Mouse (Mus musculus): ENCODE data around the gene Cacng2. TPM values are rescaled to one million over a fixed set of nuclear protein-coding genes. Genes with fewer than 3 reads are reported as not detected.
"Not testable (repeated sequence)": the region's sequence is repeated elsewhere in the genome, so short reads cannot be mapped to it uniquely, and the experiment has no call there.

Gene Cacng2
- polyA plus RNA-seq, 1 experiment: not detected

- no peaks in the 10 kb centered on the region for H3K36me3 ChIP-seq (ENCODE audit: control insufficient read depth)
- TF ChIP-seq TAL1 (IDR thresholded peaks at IDR 0.05; ENCODE audit: low read length): no peak
- TF ChIP-seq GATA1 (IDR thresholded peaks at IDR 0.05; ENCODE audit: low read length): no peak
Measured at GRCm38 (mm10) chr15:78045842-78046241, 74.0 kb downstream of the Cacng2 start.

GRCm38 (mm10) chr15:78045314-78045713 lies 74.5 kb downstream of the Cacng2 start:
- H3K27me3 ChIP-seq (ENCODE audit: control insufficient read depth): no peaks in the 10 kb centered on the region
- H3K4me3 ChIP-seq (replicated peaks): no peak overlapping the region
- no peaks in the 10 kb centered on the region for H3K36me3 ChIP-seq (ENCODE audit: control insufficient read depth)
- TF ChIP-seq TAL1 (IDR thresholded peaks at IDR 0.05; ENCODE audit: low read length) (no peak), GATA1 (IDR thresholded peaks at IDR 0.05; ENCODE audit: low read length) (no peak)
- no peaks in the 10 kb centered on the region for H3K4me1 ChIP-seq (ENCODE audit: control insufficient read depth)
- H3K9me3 ChIP-seq (ENCODE audit: control insufficient read depth, low read length): no peaks in the 10 kb centered on the region

More at GRCm38 (mm10) chr15:78045842-78046241, 74.0 kb downstream of the Cacng2 start:
- H3K4me1 ChIP-seq (ENCODE audit: control insufficient read depth): no peaks in the 10 kb centered on the region
- no peaks in the 10 kb centered on the region for H3K9me3 ChIP-seq (ENCODE audit: control insufficient read depth, low read length)
- H3K4me3 ChIP-seq (replicated peaks): no peak overlapping the region
- H3K27me3 ChIP-seq (ENCODE audit: control insufficient read depth): no peaks in the 10 kb centered on the region

GRCm38 (mm10) chr15:78044826-78045225 lies 75.0 kb downstream of the Cacng2 start:
- TF ChIP-seq GATA1 (IDR thresholded peaks at IDR 0.05; ENCODE audit: low read length) (no peak), TAL1 (IDR thresholded peaks at IDR 0.05; ENCODE audit: low read length) (no peak)
- H3K4me1 ChIP-seq (ENCODE audit: control insufficient read depth): no peaks in the 10 kb centered on the region
- H3K9me3 ChIP-seq (ENCODE audit: control insufficient read depth, low read length): no peaks in the 10 kb centered on the region
- H3K36me3 ChIP-seq (ENCODE audit: control insufficient read depth): no peaks in the 10 kb centered on the region
- no peak overlapping the region for H3K4me3 ChIP-seq (replicated peaks)
- no peaks in the 10 kb centered on the region for H3K27me3 ChIP-seq (ENCODE audit: control insufficient read depth)

GRCm38 (mm10) chr15:78042706-78043105 lies 77.1 kb downstream of the Cacng2 start:
- Histone ChIP-seq H3K9me3 (ENCODE audit: control insufficient read depth, low read length) (no peaks in the 10 kb centered on the region), H3K4me1 (ENCODE audit: control insufficient read depth) (no peaks in the 10 kb centered on the region), H3K36me3 (ENCODE audit: control insufficient read depth) (no peaks in the 10 kb centered on the region), H3K27me3 (ENCODE audit: control insufficient read depth) (no peaks in the 10 kb centered on the region), H3K4me3 (replicated peaks) (no peak overlapping the region)
- no peak for TF ChIP-seq TAL1 (IDR thresholded peaks at IDR 0.05; ENCODE audit: low read length)
- TF ChIP-seq GATA1 (IDR thresholded peaks at IDR 0.05; ENCODE audit: low read length): no peak

- H3K4me3 ChIP-seq (replicated peaks): no peak overlapping the region
- H3K4me1 ChIP-seq (ENCODE audit: control insufficient read depth): no peaks in the 10 kb centered on the region
- no peaks in the 10 kb centered on the region for H3K36me3 ChIP-seq (ENCODE audit: control insufficient read depth)
- no peaks in the 10 kb centered on the region for H3K27me3 ChIP-seq (ENCODE audit: control insufficient read depth)
- H3K9me3 ChIP-seq (ENCODE audit: control insufficient read depth, low read length): no peaks in the 10 kb centered on the region
- no peak for TF ChIP-seq GATA1 (IDR thresholded peaks at IDR 0.05; ENCODE audit: low read length)
- no peak for TF ChIP-seq TAL1 (IDR thresholded peaks at IDR 0.05; ENCODE audit: low read length)
Measured at GRCm38 (mm10) chr15:78037626-78038025, 82.2 kb downstream of the Cacng2 start.

GRCm38 (mm10) chr15:78036586-78036985 lies 83.2 kb downstream of the Cacng2 start:
- H3K27me3 ChIP-seq (ENCODE audit: control insufficient read depth): no peaks in the 10 kb centered on the region
- no peak for TF ChIP-seq GATA1 (IDR thresholded peaks at IDR 0.05; ENCODE audit: low read length)
- no peak for TF ChIP-seq TAL1 (IDR thresholded peaks at IDR 0.05; ENCODE audit: low read length)
- H3K9me3 ChIP-seq (ENCODE audit: control insufficient read depth, low read length): no peaks in the 10 kb centered on the region
- H3K4me1 ChIP-seq (ENCODE audit: control insufficient read depth): no peaks in the 10 kb centered on the region
- H3K36me3 ChIP-seq (ENCODE audit: control insufficient read depth): no peaks in the 10 kb centered on the region
- no peak overlapping the region for H3K4me3 ChIP-seq (replicated peaks)

GRCm38 (mm10) chr15:78029938-78030337 lies 89.9 kb downstream of the Cacng2 start:
- Histone ChIP-seq H3K4me3 (replicated peaks) (no peak overlapping the region), H3K9me3 (ENCODE audit: control insufficient read depth, low read length) (no peaks in the 10 kb centered on the region), H3K36me3 (ENCODE audit: control insufficient read depth) (no peaks in the 10 kb centered on the region), H3K4me1 (ENCODE audit: control insufficient read depth) (no peaks in the 10 kb centered on the region), H3K27me3 (ENCODE audit: control insufficient read depth) (no peaks in the 10 kb centered on the region)
- TF ChIP-seq TAL1 (IDR thresholded peaks at IDR 0.05; ENCODE audit: low read length) (no peak), GATA1 (IDR thresholded peaks at IDR 0.05; ENCODE audit: low read length) (no peak)

- Histone ChIP-seq H3K4me3 (replicated peaks) (no peak overlapping the region), H3K4me1 (ENCODE audit: control insufficient read depth) (no peaks in the 10 kb centered on the region), H3K36me3 (ENCODE audit: control insufficient read depth) (no peaks in the 10 kb centered on the region), H3K27me3 (ENCODE audit: control insufficient read depth) (no peaks in the 10 kb centered on the region), H3K9me3 (ENCODE audit: control insufficient read depth, low read length) (no peaks in the 10 kb centered on the region)
- TF ChIP-seq GATA1 (IDR thresholded peaks at IDR 0.05; ENCODE audit: low read length): no peak
- TF ChIP-seq TAL1 (IDR thresholded peaks at IDR 0.05; ENCODE audit: low read length): no peak
Measured at GRCm38 (mm10) chr15:78026521-78026920, 93.3 kb downstream of the Cacng2 start.

- TF ChIP-seq TAL1 (IDR thresholded peaks at IDR 0.05; ENCODE audit: low read length) (no peak), GATA1 (IDR thresholded peaks at IDR 0.05; ENCODE audit: low read length) (no peak)
- no peak overlapping the region for H3K4me3 ChIP-seq (replicated peaks)
- no peaks in the 10 kb centered on the region for H3K9me3 ChIP-seq (ENCODE audit: control insufficient read depth, low read length)
- H3K4me1 ChIP-seq (ENCODE audit: control insufficient read depth): peaks cover 5% of the 10 kb centered on the region
- H3K27me3 ChIP-seq (ENCODE audit: control insufficient read depth): no peaks in the 10 kb centered on the region
- H3K36me3 ChIP-seq (ENCODE audit: control insufficient read depth): no peaks in the 10 kb centered on the region
Measured at GRCm38 (mm10) chr15:78024211-78024610, 95.6 kb downstream of the Cacng2 start.

GRCm38 (mm10) chr15:78014046-78014445 lies 105.8 kb downstream of the Cacng2 start:
- H3K4me3 ChIP-seq (replicated peaks): no peak overlapping the region
- no peaks in the 10 kb centered on the region for H3K36me3 ChIP-seq (ENCODE audit: control insufficient read depth)
- no peaks in the 10 kb centered on the region for H3K27me3 ChIP-seq (ENCODE audit: control insufficient read depth)
- peaks cover 7% of the 10 kb centered on the region for H3K4me1 ChIP-seq (ENCODE audit: control insufficient read depth)
- no peaks in the 10 kb centered on the region for H3K9me3 ChIP-seq (ENCODE audit: control insufficient read depth, low read length)
- TF ChIP-seq TAL1 (IDR thresholded peaks at IDR 0.05; ENCODE audit: low read length): no peak

GRCm38 (mm10) chr15:78008206-78008605 lies 111.6 kb downstream of the Cacng2 start:
- not testable (repeated sequence) for H3K4me3 ChIP-seq (replicated peaks); H3K4me1 ChIP-seq (ENCODE audit: control insufficient read depth); H3K36me3 ChIP-seq (ENCODE audit: control insufficient read depth); H3K27me3 ChIP-seq (ENCODE audit: control insufficient read depth); H3K9me3 ChIP-seq (ENCODE audit: control insufficient read depth, low read length)

Measured in erythroblast, embryonic 14.5 days (primary cell).